Mouse (Mus musculus) embryo, embryonic 11.5 days (tissue): ENCODE measurements at regions not wholly inside any gene's neighbourhood (a gene's known extent, or its start where the extent isn't known, plus 50 kb on each side); places are given as distances from the start of the nearest gene placed in this dataset.

ENCODE experiments used
- DNase-seq: peaks from one replicate; pipeline ENCODE4 v3.0.0-alpha.2; 2012; ENCODE audit warnings: low read depth, low spot score

DNA sequence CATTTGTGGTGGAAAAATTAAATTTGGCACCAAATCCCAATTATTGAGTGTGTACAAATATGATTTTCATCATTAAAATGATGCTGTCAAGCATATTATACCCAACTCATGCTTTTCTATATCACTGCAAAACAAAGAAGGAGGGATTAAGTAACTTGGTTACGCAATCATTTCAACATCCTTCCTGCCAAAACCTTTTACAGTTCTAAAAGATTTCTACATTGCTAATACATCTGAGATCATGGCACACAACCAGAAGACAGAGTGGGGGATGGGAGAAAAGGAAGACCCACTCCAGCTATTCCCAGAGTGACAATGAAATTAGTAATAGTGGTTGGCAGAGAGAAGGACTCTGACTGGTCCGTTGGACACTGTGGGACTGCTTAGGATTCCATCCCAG lies 280.3 kb upstream of the Nr2f2 start:
- no peak for DNase-seq

DNA sequence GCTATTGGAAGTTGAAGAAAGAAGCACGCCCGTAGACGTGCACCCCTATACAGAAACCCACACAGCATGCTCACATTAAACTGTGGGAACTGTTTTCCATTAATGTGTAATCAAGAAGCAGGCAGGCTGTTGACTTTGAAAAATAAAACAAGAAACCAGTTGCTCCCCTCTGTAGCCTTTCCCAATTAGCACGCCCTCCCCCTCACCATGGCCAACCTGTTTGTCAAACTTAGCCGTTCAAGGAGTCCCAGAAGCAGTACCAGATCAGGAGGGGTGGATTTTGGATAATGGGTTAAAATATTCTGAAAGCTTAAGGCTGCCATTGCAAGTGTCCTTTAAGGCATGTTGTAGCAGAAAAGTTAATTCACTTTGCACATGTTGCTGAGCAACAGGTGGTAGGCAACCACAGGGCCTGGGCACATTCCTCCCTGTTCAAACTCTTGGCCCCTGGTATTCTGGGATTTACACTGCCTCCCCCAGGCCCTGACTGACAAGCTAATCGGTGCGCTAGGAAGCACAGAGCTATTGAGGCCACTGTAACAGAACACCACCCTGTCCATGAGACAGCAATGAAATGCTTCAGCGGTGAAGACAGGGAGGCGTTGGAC lies 277.3 kb upstream of the Nr2f2 start:
- DNase-seq, result no peak

- no peak for DNase-seq
Observed at GRCm38 (mm10) chr7:70643055-70643454, 276.5 kb upstream of the Nr2f2 start.

- DNase-seq, result no peak
Observed at GRCm38 (mm10) chr7:70641217-70641616, 274.7 kb upstream of the Nr2f2 start.

DNA sequence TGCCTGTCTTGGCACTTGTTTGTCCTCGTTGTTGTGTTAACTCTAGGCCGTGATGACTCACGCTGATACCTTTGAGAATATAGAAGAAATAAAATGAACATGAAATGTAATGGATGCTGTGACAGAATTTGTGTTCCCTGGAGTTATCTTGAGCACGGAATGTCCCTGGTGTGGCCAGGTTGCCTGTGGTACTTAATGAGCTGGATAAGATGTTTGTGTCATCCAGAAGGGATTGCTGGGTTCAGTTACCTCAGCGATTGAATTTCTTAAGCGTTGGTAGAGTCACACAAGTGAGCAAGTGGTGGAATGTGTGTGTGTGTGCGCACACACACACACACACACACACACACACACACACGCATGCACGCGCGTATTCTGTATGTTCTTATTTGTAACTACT lies 274.0 kb upstream of the Nr2f2 start:
- no peak for DNase-seq

- no peak for DNase-seq
Observed at GRCm38 (mm10) chr7:70638161-70638560, 271.6 kb upstream of the Nr2f2 start.

DNA sequence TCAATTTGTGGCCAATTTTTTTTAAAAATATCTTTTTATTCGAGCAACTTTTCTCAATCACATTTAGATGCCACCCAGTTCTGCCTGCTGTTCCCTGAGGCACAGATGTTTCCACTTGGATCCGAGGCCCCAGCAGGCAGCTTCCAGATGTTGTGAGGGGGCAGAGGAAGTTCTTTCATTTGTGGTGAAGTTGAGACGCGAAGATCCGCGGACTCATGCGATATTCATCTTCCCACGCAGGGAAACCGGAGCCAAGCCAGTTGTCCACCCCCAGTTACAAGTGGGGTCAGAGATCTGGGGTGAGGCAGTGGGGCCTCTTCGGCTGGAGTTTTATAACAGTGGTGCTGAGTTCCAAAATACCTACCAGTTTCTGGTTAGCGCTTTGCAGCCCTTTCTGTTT lies 267.5 kb upstream of the Nr2f2 start:
- no peak for DNase-seq

GRCm38 (mm10) chr7:70633577-70633976 lies 267.0 kb upstream of the Nr2f2 start:
- no peak for DNase-seq

DNA sequence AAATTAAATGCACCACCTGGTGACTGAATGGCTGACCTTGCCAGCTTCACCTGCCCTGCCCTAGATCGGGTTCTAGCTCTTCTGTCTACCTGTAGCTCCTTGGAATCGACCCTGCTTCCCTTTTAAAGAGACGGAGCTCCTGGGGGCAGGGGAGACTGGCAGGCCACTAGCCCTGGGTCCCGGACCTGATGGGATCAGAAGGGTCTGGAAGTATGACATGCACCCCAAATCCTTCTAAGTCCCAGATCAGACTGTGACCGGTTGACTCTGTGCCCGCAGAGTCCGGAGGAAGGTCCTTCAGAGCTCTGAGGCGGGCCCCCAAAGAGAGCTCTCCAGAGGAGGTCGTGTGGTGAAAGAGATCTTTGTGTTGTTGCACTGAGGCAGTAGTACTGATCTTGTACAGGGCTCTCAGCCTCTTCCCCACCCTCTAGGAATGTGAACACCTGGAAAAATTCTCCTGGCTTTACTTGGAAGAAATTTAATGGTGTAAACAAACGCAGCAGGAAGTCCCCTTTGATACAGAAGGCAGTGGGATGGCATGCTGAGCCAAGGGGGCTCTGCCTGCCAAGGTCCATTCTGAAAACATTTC lies 259.2 kb upstream of the Nr2f2 start:
- no peak for DNase-seq

GRCm38 (mm10) chr7:70624727-70625642 lies 258.4 kb upstream of the Nr2f2 start:
- peak; percentile 46 for DNase-seq

GRCm38 (mm10) chr7:70624031-70624726 lies 257.6 kb upstream of the Nr2f2 start:
- DNase-seq, result no peak

DNA sequence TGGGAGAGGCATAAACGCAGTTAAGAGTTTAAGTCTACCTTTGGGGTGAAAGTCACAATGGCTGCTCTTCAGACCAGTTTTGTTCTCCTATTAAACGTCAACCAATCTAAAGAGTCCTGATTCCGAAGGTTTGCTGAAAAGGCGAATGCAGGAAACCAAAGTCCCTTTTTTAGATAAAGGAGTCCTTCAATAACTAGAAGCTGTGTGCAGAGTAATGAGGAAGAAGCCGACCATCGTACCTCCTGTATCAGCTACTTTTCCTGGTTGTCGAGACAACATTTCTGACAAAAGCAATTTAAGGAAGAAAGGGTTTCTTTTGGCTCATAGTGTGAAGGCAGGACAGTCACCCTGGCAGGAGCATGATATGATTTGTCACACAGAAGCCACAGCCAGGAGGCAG lies 252.9 kb upstream of the Nr2f2 start:
- DNase-seq, result no peak

GRCm38 (mm10) chr7:70618270-70618669 lies 251.7 kb upstream of the Nr2f2 start:
- no peak for DNase-seq

- no peak for DNase-seq
Observed at GRCm38 (mm10) chr7:70606511-70606910, 240.0 kb upstream of the Nr2f2 start.

DNA sequence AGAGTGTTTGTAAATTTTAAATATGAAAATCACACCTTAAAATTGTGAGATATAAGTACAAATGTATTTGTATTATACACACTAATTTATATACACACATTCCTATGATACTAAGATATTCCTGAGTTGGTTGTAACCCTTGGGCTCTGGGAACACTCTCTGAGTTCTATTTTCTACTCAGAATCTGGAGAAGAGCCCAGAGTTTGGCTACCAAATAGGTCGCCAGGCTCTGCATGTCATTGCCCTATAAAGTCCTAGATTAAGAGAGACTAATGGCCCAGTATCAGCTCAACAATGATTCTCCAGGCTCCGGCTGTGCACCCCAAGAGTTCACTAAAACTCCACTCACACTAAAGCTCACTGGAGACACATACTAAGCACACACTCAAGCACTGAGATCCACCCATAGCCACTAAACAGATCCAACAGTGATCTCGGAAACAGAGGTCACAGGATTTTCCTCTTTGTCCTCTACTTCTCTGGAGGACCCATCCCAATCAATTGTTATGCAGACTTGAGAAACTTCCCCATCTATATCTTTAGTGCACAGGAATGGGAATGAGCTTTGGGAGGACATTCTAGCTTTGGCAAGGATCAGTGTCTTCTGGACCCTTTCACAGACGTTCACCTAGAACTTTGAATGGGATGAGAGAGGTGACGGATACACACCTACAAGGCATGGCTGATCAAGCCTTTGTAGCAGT lies 238.1 kb upstream of the Nr2f2 start:
- DNase-seq, result no peak

- DNase-seq, result no peak
Observed at GRCm38 (mm10) chr7:70593027-70593426, 226.5 kb upstream of the Nr2f2 start.

- DNase-seq, result no peak
Observed at GRCm38 (mm10) chr7:70591361-70592256, 225.1 kb upstream of the Nr2f2 start.

GRCm38 (mm10) chr7:70589713-70590112 lies 223.2 kb upstream of the Nr2f2 start:
- no peak for DNase-seq

DNA sequence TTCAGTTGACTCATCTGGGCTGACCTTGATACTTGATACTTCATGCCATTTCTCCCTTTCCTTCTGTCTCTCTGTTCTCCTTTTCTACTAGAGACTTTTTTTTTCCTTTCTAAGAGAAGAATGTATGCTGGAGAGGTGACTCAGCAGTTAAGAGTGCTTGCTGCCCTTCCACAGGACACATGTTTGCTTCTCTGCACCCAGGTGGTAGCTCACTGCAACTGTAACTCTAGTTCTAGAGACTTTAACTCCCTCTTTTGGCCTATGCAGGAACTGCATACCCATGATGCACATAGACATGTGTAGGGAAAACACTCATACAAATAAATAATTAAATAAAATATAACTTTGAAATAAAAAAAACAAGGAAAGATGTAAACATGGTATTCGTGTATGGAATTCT lies 221.5 kb upstream of the Nr2f2 start:
- no peak for DNase-seq

DNA sequence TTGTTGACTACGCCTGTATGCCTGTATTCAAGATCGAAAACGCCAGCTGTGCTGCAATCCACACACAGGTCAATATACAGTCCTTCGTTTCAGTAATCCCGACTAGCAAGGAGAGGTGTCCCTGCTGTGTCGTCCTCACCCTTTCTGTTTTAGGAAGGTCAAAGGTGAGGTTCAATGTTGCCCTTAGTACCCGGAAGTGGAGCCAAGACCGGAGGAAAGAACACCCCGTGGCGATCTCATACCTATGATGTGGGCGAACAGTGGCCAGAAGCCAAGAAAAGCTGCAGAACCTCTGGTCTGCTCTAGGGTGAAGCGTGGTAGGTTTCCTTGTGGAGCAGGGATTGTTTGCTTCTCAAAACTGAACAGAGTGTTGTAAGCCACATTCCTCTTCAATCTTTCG lies 217.9 kb upstream of the Nr2f2 start:
- no peak for DNase-seq
